Mouse (Mus musculus) testis, adult 2 months (tissue): ENCODE results near the gene Adcy9.

Experiments used
- CTCF ChIP-seq: fragments of 200-500 bp; IDR thresholded peaks from 2 replicates; pipeline ENCODE4 v1.5.1; 2012; ENCODE audit warnings: low read depth, mild to moderate bottlenecking, inconsistent platforms, low read length, moderate library complexity; ENCODE audit not compliant: control insufficient read depth, insufficient read depth, insufficient replicate concordance
- POLR2A ChIP-seq: fragments of 200-500 bp; IDR thresholded peaks from 2 replicates; pipeline ENCODE4 v1.6.1; 2012; ENCODE audit warnings: low read depth, mild to moderate bottlenecking, inconsistent platforms, low read length, moderate library complexity; ENCODE audit not compliant: control insufficient read depth

DNA sequence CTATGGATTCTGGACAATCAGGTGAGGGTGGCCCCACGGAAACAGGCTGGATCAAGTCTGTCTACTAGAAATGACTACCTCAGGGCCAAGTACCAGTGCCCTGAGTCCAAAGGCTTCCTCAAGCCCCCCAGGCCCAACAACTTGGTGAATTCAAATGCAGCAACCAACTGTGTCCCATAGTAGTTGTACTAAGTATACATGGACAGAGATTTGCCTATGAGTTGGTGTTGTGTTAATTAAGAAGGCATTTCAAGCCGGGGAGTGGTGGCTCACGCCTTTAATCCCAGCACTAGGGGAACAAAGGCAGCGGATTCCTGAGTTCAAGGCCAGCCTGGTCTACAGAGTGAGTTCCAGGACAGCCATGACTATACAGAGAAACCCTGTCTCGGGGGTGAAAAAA lies 143.7 kb downstream of the Adcy9 start:
- TF ChIP-seq POLR2A (no peak), CTCF (no peak)
